In genomic region chr4:134272731-134273416, GRCm38 (mm10) we compare ENCODE assay signal across 9 mouse cellular contexts. TPM values are rescaled to one million over a fixed set of nuclear protein-coding genes. Genes with fewer than 3 reads are reported as not detected.
DNase-seq lines count a peak whose midpoint lies in the region; ATAC-seq lines count a peak whose summit lies in the region.
"Had no signal": no experiment of that assay in that cellular context is flagged by ENCODE, and none has a peak within 500 bp of the region (broad histone marks: within the 10 kb centered on the region; RNA-seq: fewer than 3 reads in every experiment).

No protein-coding gene starts in this region.

- peak; percentile 56 for ATAC-seq in liver, embryonic 11.5 days (replicated peaks; ENCODE audit: low FRiP score)
- ATAC-seq in embryonic facial prominence, embryonic 12.5 days (ENCODE audit: insufficient number of reproducible peaks, insufficient read depth, low FRiP score, low TSS enrichment), result no peak
- ATAC-seq in hindbrain, embryonic 14.5 days (ENCODE audit: low FRiP score), result no peak
- ATAC-seq in megakaryocyte progenitor cell, adult 5-6 weeks (replicated peaks; ENCODE audit: poor library complexity), result 0 out of 2 replicates have a peak, but pooled peaks have one; percentile 5

- peak overlapping the region; percentile 32 for H3K9ac ChIP-seq in liver, embryonic 11.5 days (ENCODE audit: low read depth, low read length)
- no peak overlapping the region for H3K9ac ChIP-seq in embryonic facial prominence, embryonic 12.5 days
- H3K9ac ChIP-seq in hindbrain, embryonic 14.5 days, result no peak overlapping the region

- WGBS in liver, embryonic 11.5 days, result 17% methylated on average over 12 of the region's 13 CpGs
- 30% methylated on average over 13 of the region's 13 CpGs for whole genome bisulfite sequencing in embryonic facial prominence, embryonic 12.5 days
- 33% methylated on average over 12 of the region's 13 CpGs for WGBS in hindbrain, embryonic 14.5 days

- no peaks in the 10 kb centered on the region for H3K9me3 ChIP-seq in liver, embryonic 11.5 days (ENCODE audit: control insufficient read depth, low read length)
- H3K9me3 ChIP-seq in embryonic facial prominence, embryonic 12.5 days, result no peaks in the 10 kb centered on the region
- no peaks in the 10 kb centered on the region for H3K9me3 ChIP-seq in hindbrain, embryonic 14.5 days (ENCODE audit: control insufficient read depth, low read length)

- DNase-seq in liver, embryonic 11.5 days (ENCODE audit: low spot score), result no peak
- DNase-seq in liver, result no peak
- no peak for DNase-seq in hindbrain, embryonic 14.5 days (ENCODE audit: low spot score)
- no peak for DNase-seq in gastrocnemius, postnatal 10 days
- no peak for DNase-seq in spleen, adult 12 weeks (ENCODE audit: low spot score)
- DNase-seq: right cerebral cortex, adult 18-20 months had no signal

- H3K4me1 ChIP-seq in liver, embryonic 11.5 days (replicated peaks; ENCODE audit: control insufficient read depth, insufficient read depth, low read length), result peaks cover 11% of the 10 kb centered on the region
- H3K4me1 ChIP-seq in embryonic facial prominence, embryonic 12.5 days, result 0 out of 2 replicates have a peak, but pooled peaks cover 3% of the 10 kb centered on the region
- H3K4me1 ChIP-seq in hindbrain, embryonic 14.5 days (replicated peaks; ENCODE audit: control insufficient read depth, insufficient read depth, low read length), result no peaks in the 10 kb centered on the region

- peak overlapping the region; percentile 36 for H3K4me3 ChIP-seq in liver, embryonic 11.5 days (ENCODE audit: low read depth, low read length)
- H3K4me3 ChIP-seq in embryonic facial prominence, embryonic 12.5 days, result peak overlapping the region; percentile 9
- no peak overlapping the region for H3K4me3 ChIP-seq in hindbrain, embryonic 14.5 days (replicated peaks; ENCODE audit: low read length)

- H3K27me3 ChIP-seq in liver, embryonic 11.5 days (replicated peaks; ENCODE audit: control insufficient read depth, insufficient read depth, low read length), result no peaks in the 10 kb centered on the region
- no peaks in the 10 kb centered on the region for H3K27me3 ChIP-seq in embryonic facial prominence, embryonic 12.5 days
- no peaks in the 10 kb centered on the region for H3K27me3 ChIP-seq in hindbrain, embryonic 14.5 days (ENCODE audit: control insufficient read depth, insufficient read depth, low read length)

- H3K4me2 ChIP-seq in liver, embryonic 11.5 days, result peak overlapping the region; percentile 59
- peak overlapping the region; percentile 38 for H3K4me2 ChIP-seq in embryonic facial prominence, embryonic 12.5 days (replicated peaks)
- peak overlapping the region; percentile 15; the same call in 1 of the 2 replicates for H3K4me2 ChIP-seq in hindbrain, embryonic 14.5 days (replicated peaks)

- H3K36me3 ChIP-seq in liver, embryonic 11.5 days (ENCODE audit: control insufficient read depth, insufficient read depth, low read length), result peaks cover 7% of the 10 kb centered on the region
- peaks cover 14% of the 10 kb centered on the region for H3K36me3 ChIP-seq in embryonic facial prominence, embryonic 12.5 days
- peaks cover 26% of the 10 kb centered on the region for H3K36me3 ChIP-seq in hindbrain, embryonic 14.5 days (replicated peaks; ENCODE audit: control insufficient read depth, insufficient read depth)

- H3K27ac ChIP-seq in liver, embryonic 11.5 days (ENCODE audit: low read depth, low read length), result peak overlapping the region; percentile 77; the same call in 1 of the 2 replicates
- no peak overlapping the region for H3K27ac ChIP-seq in embryonic facial prominence, embryonic 12.5 days
- H3K27ac ChIP-seq in hindbrain, embryonic 14.5 days, result no peak overlapping the region

RNA-seq across cellular contexts. Expression of gene Pdik1l, which starts 14.8 kb away (rescaled TPM):
- 19.3 and 20.0 TPM in 2 replicates for polyA plus RNA-seq in liver, embryonic 11.5 days (2014; fragmentation: Nextera tagmentation; extraction: Ambion mirVana)
- polyA plus RNA-seq in embryonic facial prominence, embryonic 12.5 days (2016; fragmentation: Nextera tagmentation; extraction: Ambion mirVana), result 22.6 and 24.8 TPM in 2 replicates
- polyA plus RNA-seq in hindbrain, embryonic 14.5 days (2014; fragmentation: Nextera tagmentation; extraction: Ambion mirVana), result 38.5 and 45.1 TPM in 2 replicates
- total RNA-seq in megakaryocyte progenitor cell, adult 5-6 weeks (2015), result 23.4 and 25.9 TPM in 2 replicates
- 32.7 and 34.0 TPM in 2 replicates for total RNA-seq in megakaryocyte progenitor cell, adult 5-6 weeks (2017)
- total RNA-seq in gastrocnemius, postnatal 10 days (2021), result 1 to 10 TPM; 5.8 to 8.4 TPM

RNA-seq across cellular contexts. Expression of gene Grrp1, which starts 19.0 kb away (rescaled TPM):
- polyA plus RNA-seq in liver, embryonic 11.5 days (2014; fragmentation: Nextera tagmentation; extraction: Ambion mirVana), result 2.5 and 3.8 TPM in 2 replicates
- polyA plus RNA-seq in embryonic facial prominence, embryonic 12.5 days (2016; fragmentation: Nextera tagmentation; extraction: Ambion mirVana), result 6.3 and 6.4 TPM in 2 replicates
- polyA plus RNA-seq in hindbrain, embryonic 14.5 days (2014; fragmentation: Nextera tagmentation; extraction: Ambion mirVana), result 16.4 and 16.9 TPM in 2 replicates
- not detected in 2 replicates for total RNA-seq in megakaryocyte progenitor cell, adult 5-6 weeks (2015)
- total RNA-seq in megakaryocyte progenitor cell, adult 5-6 weeks (2017), result not detected in 2 replicates
- total RNA-seq in gastrocnemius, postnatal 10 days (2021), result 1 to 10 TPM; 5.1 to 6.0 TPM

RNA-seq across cellular contexts. Expression of gene Gm30191, which starts 26.1 kb away (rescaled TPM):
- polyA plus RNA-seq in liver, embryonic 11.5 days (2014; fragmentation: Nextera tagmentation; extraction: Ambion mirVana), result not detected in 2 replicates
- polyA plus RNA-seq in embryonic facial prominence, embryonic 12.5 days (2016; fragmentation: Nextera tagmentation; extraction: Ambion mirVana), result not detected in 2 replicates
- polyA plus RNA-seq in hindbrain, embryonic 14.5 days (2014; fragmentation: Nextera tagmentation; extraction: Ambion mirVana), result 0.35 and 0.87 TPM in 2 replicates
- not detected in 2 replicates for total RNA-seq in megakaryocyte progenitor cell, adult 5-6 weeks (2015)
- total RNA-seq in megakaryocyte progenitor cell, adult 5-6 weeks (2017), result not detected in 2 replicates
- total RNA-seq in gastrocnemius, postnatal 10 days (2021), result not detected
- total RNA-seq: left cerebral cortex, postnatal 14 days had no signal

RNA-seq across cellular contexts. Expression of gene Zfp593, which starts 27.5 kb away (rescaled TPM):
- 17.6 and 22.4 TPM in 2 replicates for polyA plus RNA-seq in liver, embryonic 11.5 days (2014; fragmentation: Nextera tagmentation; extraction: Ambion mirVana)
- polyA plus RNA-seq in embryonic facial prominence, embryonic 12.5 days (2016; fragmentation: Nextera tagmentation; extraction: Ambion mirVana), result 19.5 and 19.8 TPM in 2 replicates
- polyA plus RNA-seq in hindbrain, embryonic 14.5 days (2014; fragmentation: Nextera tagmentation; extraction: Ambion mirVana), result 12.5 and 14.4 TPM in 2 replicates
- 11.7 and 11.8 TPM in 2 replicates for total RNA-seq in megakaryocyte progenitor cell, adult 5-6 weeks (2015)
- total RNA-seq in megakaryocyte progenitor cell, adult 5-6 weeks (2017), result 12.5 and 12.7 TPM in 2 replicates
- total RNA-seq in gastrocnemius, postnatal 10 days (2021), result 1 to 10 TPM; 3.4 to 4.3 TPM

RNA-seq across cellular contexts. Expression of gene E130218I03Rik, which starts 29.4 kb away (rescaled TPM):
- polyA plus RNA-seq in liver, embryonic 11.5 days (2014; fragmentation: Nextera tagmentation; extraction: Ambion mirVana), result 0.39 and 0.52 TPM in 2 replicates
- 1.4 and 1.7 TPM in 2 replicates for polyA plus RNA-seq in embryonic facial prominence, embryonic 12.5 days (2016; fragmentation: Nextera tagmentation; extraction: Ambion mirVana)
- polyA plus RNA-seq in hindbrain, embryonic 14.5 days (2014; fragmentation: Nextera tagmentation; extraction: Ambion mirVana), result 0.32 TPM in 1 of 2 replicates, not detected in the other
- total RNA-seq in megakaryocyte progenitor cell, adult 5-6 weeks (2015), result not detected in 2 replicates
- 0.14 TPM in 1 of 2 replicates, not detected in the other for total RNA-seq in megakaryocyte progenitor cell, adult 5-6 weeks (2017)
- not detected for total RNA-seq in gastrocnemius, postnatal 10 days (2021)
- total RNA-seq: left cerebral cortex, postnatal 14 days had no signal

Comparison
In these comparisons a context has a peak if more than half of its experiments do, and no peak if none do; other contexts are left out.
1. ATAC-seq: peak in liver, embryonic 11.5 days (single experiment) and megakaryocyte progenitor cell, adult 5-6 weeks (single experiment); none in embryonic facial prominence, embryonic 12.5 days (single experiment) and hindbrain, embryonic 14.5 days (single experiment).
2. Peak in every context shown above with its lines, with median percentiles within 50 percentile points of each other: H3K4me2 ChIP-seq.